19 mouse cellular contexts compared by ENCODE assay signal in genomic region chr19:31963147-31963546, GRCm38 (mm10).
DNase-seq lines count a peak whose midpoint lies in the region; ATAC-seq and TF ChIP-seq lines count a peak whose summit lies in the region.
"Had no signal": no experiment of that assay in that cellular context is flagged by ENCODE, and none has a peak within 500 bp of the region (broad histone marks: within the 10 kb centered on the region; RNA-seq: fewer than 3 reads in every experiment).

No protein-coding gene starts in this region.

- TF ChIP-seq CTCF in MEL (IDR thresholded peaks at IDR 0.05 in 2 of 3, conservative IDR thresholded peaks at IDR 0.05 in 1 of 3; ENCODE audit: control insufficient read depth in 1 of 3, insufficient read depth in 1 of 3, low read depth in 2 of 3, low read length in 3 of 3, poor library complexity in 1 of 3, severe bottlenecking in 1 of 3): no peak

- DNase-seq in 416B (ENCODE audit: low read depth): peak; percentile 94
- DNase-seq in MEL (ENCODE audit: low read depth, low spot score): peak; percentile 40
- no peak for DNase-seq in layer of hippocampus, postnatal 10 days (ENCODE audit: low spot score in 2 of 2)
- no peak for DNase-seq in gastrocnemius, adult 18-20 months (ENCODE audit: low spot score)
- no peak for DNase-seq in ovary, postnatal 14 days (ENCODE audit: low spot score)
- DNase-seq: adrenal gland, postnatal 10 days; cerebellum, adult 11 months; cerebellum, adult 8-10 months; cerebellum, postnatal 14 days; gastrocnemius, postnatal 25 days; heart, postnatal 10 days had no signal

- no peak for TF ChIP-seq RAD21 in MEL (IDR thresholded peaks at IDR 0.05; ENCODE audit: low read depth, low read length)

- no peaks in the 10 kb centered on the region; a peak in 1 of 4 replicates for H3K27me3 ChIP-seq in MEL (ENCODE audit: control insufficient read depth in 1 of 2, insufficient read depth in 2 of 2, low read length in 2 of 2)
- no peaks in the 10 kb centered on the region for H3K27me3 ChIP-seq in myocyte (ENCODE audit: control insufficient read depth, insufficient read depth, insufficient read length)
- H3K27me3 ChIP-seq: CH12.LX; embryonic facial prominence, embryonic 12.5 days; forebrain, embryonic 15.5 days; hindbrain, embryonic 15.5 days had no signal

- H3K4me2 ChIP-seq in myocyte (ENCODE audit: low read depth): peak overlapping the region; percentile 23
- H3K4me2 ChIP-seq: embryonic facial prominence, embryonic 12.5 days; forebrain, embryonic 15.5 days; hindbrain, embryonic 15.5 days had no signal

- no peak for TF ChIP-seq POLR2A in MEL (IDR thresholded peaks at IDR 0.05; ENCODE audit: control insufficient read depth in 1 of 2, insufficient read depth in 1 of 2, low read depth in 1 of 2, low read length in 2 of 2, poor library complexity in 1 of 2)
- no peak for TF ChIP-seq POLR2A in myocyte (IDR thresholded peaks at IDR 0.05; ENCODE audit: insufficient read length, low read depth)

- H3K79me2 ChIP-seq in MEL (ENCODE audit: control insufficient read depth, insufficient read depth, low read length, poor library complexity) (no peaks in the 10 kb centered on the region), myocyte (ENCODE audit: control insufficient read depth, insufficient read depth) (no peaks in the 10 kb centered on the region)

- no peak overlapping the region for H3ac ChIP-seq in myocyte (ENCODE audit: control insufficient read depth, insufficient read length)

- peak; percentile 17 to 69; a peak in 2 of 4 replicates for ATAC-seq in hematopoietic stem cell, adult 5-6 weeks (replicated peaks in 1 of 2; ENCODE audit: insufficient read depth in 1 of 2, low FRiP score in 2 of 2, low TSS enrichment in 1 of 2, low read depth in 1 of 2, poor library complexity in 2 of 2, severe bottlenecking in 2 of 2)
- ATAC-seq: forebrain, embryonic 15.5 days; intestine, embryonic 16.5 days had no signal

- no peak for TF ChIP-seq EP300 in MEL (IDR thresholded peaks at IDR 0.05; ENCODE audit: low read depth in 1 of 2, low read length in 2 of 2)

- H3K4me3 ChIP-seq in MEL (ENCODE audit: control insufficient read depth in 1 of 2, insufficient read depth in 1 of 2, low read depth in 2 of 2, low read length in 2 of 2) (no peak overlapping the region), myocyte (no peak overlapping the region)
- H3K4me3 ChIP-seq: embryonic facial prominence, embryonic 12.5 days; forebrain, embryonic 15.5 days; hindbrain, embryonic 10.5 days; hindbrain, embryonic 15.5 days had no signal

- peaks cover 0 to 7% of the 10 kb centered on the region in 2 experiments; a peak in 2 of 4 replicates for H3K36me3 ChIP-seq in MEL (ENCODE audit: control insufficient read depth in 1 of 2, insufficient read depth in 2 of 2, low read length in 2 of 2)
- H3K36me3 ChIP-seq in myocyte (ENCODE audit: control insufficient read depth, insufficient read depth): no peaks in the 10 kb centered on the region
- H3K36me3 ChIP-seq: embryonic facial prominence, embryonic 12.5 days; forebrain, embryonic 15.5 days; hindbrain, embryonic 10.5 days; hindbrain, embryonic 15.5 days had no signal

- H3K4me1 ChIP-seq in MEL (ENCODE audit: control insufficient read depth in 1 of 2, insufficient read depth in 2 of 2, low read length in 2 of 2): peaks cover 2 to 12% of the 10 kb centered on the region in 2 experiments
- H3K4me1 ChIP-seq: embryonic facial prominence, embryonic 12.5 days; forebrain, embryonic 15.5 days; hindbrain, embryonic 10.5 days; hindbrain, embryonic 15.5 days had no signal

- no peaks in the 10 kb centered on the region for H3K9me3 ChIP-seq in MEL (replicated peaks; ENCODE audit: insufficient read depth, low read length)
- H3K9me3 ChIP-seq: embryonic facial prominence, embryonic 12.5 days; forebrain, embryonic 15.5 days; hindbrain, embryonic 10.5 days; hindbrain, embryonic 15.5 days had no signal

- no peak overlapping the region for H3K27ac ChIP-seq in MEL (ENCODE audit: control insufficient read depth, low read depth, low read length)
- H3K27ac ChIP-seq: embryonic facial prominence, embryonic 12.5 days; forebrain, embryonic 15.5 days; hindbrain, embryonic 10.5 days; hindbrain, embryonic 15.5 days had no signal

- no peak overlapping the region for H3K9ac ChIP-seq in MEL (ENCODE audit: control insufficient read depth, low read depth, low read length, poor library complexity, severe bottlenecking)
- H3K9ac ChIP-seq: embryonic facial prominence, embryonic 12.5 days; forebrain, embryonic 15.5 days; hindbrain, embryonic 15.5 days had no signal

TF ChIP-seq in MEL, 35 proteins besides CTCF, POLR2A, EP300 and RAD21:
- TF ChIP-seq CHD1 (IDR thresholded peaks at IDR 0.05; ENCODE audit: low read depth, low read length) (no peak), TCF12 (IDR thresholded peaks at IDR 0.05; ENCODE audit: low read depth, low read length) (no peak), E2F4 (IDR thresholded peaks at IDR 0.05; ENCODE audit: borderline replicate concordance, low read depth, low read length) (no peak), MEF2A (IDR thresholded peaks at IDR 0.05; ENCODE audit: extremely low read depth, insufficient replicate concordance, low read depth, low read length, poor library complexity, severe bottlenecking) (no peak)
TF ChIP-seq in MEL: peak in this region for 0.

TF ChIP-seq in myocyte, 11 proteins besides CTCF, POLR2A, EP300 and RAD21:
- peak; percentile 44; the same call in 1 of the 2 replicates for TF ChIP-seq CEBPB (IDR thresholded peaks at IDR 0.05; ENCODE audit: insufficient read depth, poor library complexity, severe bottlenecking)
- no peak for TF ChIP-seq POLR2AphosphoS2 (IDR thresholded peaks at IDR 0.05; ENCODE audit: insufficient read length, low read depth)
- TF ChIP-seq TCF3 (IDR thresholded peaks at IDR 0.05; ENCODE audit: insufficient read length, low read depth): no peak

Comparison
In these comparisons a context has a peak if more than half of its experiments do, and no peak if none do; other contexts are left out.
1. DNase-seq: peak in 416B (single experiment) and MEL (single experiment); none in layer of hippocampus, postnatal 10 days (0 of 2), gastrocnemius, adult 18-20 months (single experiment) and ovary, postnatal 14 days (single experiment).